ENCODE assay signal across 9 mouse cellular contexts in the genomic region with DNA sequence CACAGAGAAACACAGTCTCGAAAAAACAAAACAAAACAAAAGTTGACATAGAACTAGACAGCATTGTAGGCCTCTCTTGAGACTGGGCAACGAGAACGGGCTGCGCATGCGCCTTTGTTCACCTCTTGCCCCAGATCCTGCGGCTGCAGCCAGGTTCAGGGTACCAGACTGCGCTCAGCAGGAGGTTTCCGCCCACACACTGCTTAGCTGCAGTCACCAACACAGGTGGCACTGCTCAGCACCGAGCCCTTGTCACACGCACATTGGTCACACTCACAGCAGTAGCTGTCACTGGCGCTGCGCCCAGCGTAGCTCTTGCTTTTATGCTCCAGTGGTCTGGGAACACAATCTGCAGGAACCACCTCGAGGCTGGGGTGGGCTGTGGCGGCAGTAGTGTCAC. TPM values are rescaled to one million over a fixed set of nuclear protein-coding genes. Genes with fewer than 3 reads are reported as not detected.
A peak's percentile ranks its signal among the peaks of the same experiment; 100 is the strongest.
DNase-seq lines count a peak whose midpoint lies in the region; ATAC-seq lines count a peak whose summit lies in the region.
"Had no signal": no experiment of that assay in that cellular context is flagged by ENCODE, and none has a peak within 500 bp of the region (broad histone marks: within the 10 kb centered on the region; RNA-seq: fewer than 3 reads in every experiment).

No protein-coding gene starts in this region.

- no peak for DNase-seq in heart, adult 18-20 months
- DNase-seq in right cerebral cortex, postnatal 14 days, result peak; percentile 51
- DNase-seq in right cerebral cortex, adult 18-20 months, result no peak
- peak; percentile 54 for DNase-seq in kidney, adult 18-20 months
- DNase-seq in thymus, postnatal 10 days (ENCODE audit: low spot score in 2 of 2), result no peak

- H3K4me2 ChIP-seq in heart, embryonic 14.5 days (ENCODE audit: low read length), result 0 out of 2 replicates have a peak overlapping the region, but pooled peaks have one; percentile 6

- H3K27me3 ChIP-seq in heart, embryonic 14.5 days (ENCODE audit: control insufficient read depth, insufficient read depth, low read length), result no peaks in the 10 kb centered on the region

- H3K9me3 ChIP-seq in heart, embryonic 14.5 days (ENCODE audit: control insufficient read depth, low read length), result no peaks in the 10 kb centered on the region

- peak overlapping the region; percentile 53 for H3K9ac ChIP-seq in heart, embryonic 14.5 days (ENCODE audit: low read length)

- 0 out of 2 replicates have a peak, but pooled peaks have one; percentile 36 for ATAC-seq in heart, embryonic 14.5 days (ENCODE audit: insufficient number of reproducible peaks, insufficient read depth, low FRiP score, low read depth)
- ATAC-seq in megakaryocyte-erythroid progenitor cell, adult 5-6 weeks (replicated peaks; ENCODE audit: low FRiP score, low TSS enrichment, poor library complexity, severe bottlenecking), result no peak
- ATAC-seq in monocyte, adult 5-6 weeks (replicated peaks; ENCODE audit: insufficient number of reproducible peaks, low FRiP score, low TSS enrichment, poor library complexity, severe bottlenecking), result no peak

- H3K4me1 ChIP-seq in heart, embryonic 14.5 days (ENCODE audit: control insufficient read depth in 2 of 2, insufficient read depth in 2 of 2, low read length in 2 of 2), result peaks cover 11 to 22% of the 10 kb centered on the region in 2 experiments

- 48% methylated on average over 15 of the region's 15 CpGs for WGBS in heart, embryonic 14.5 days

- no peak overlapping the region for H3K4me3 ChIP-seq in heart, embryonic 14.5 days (ENCODE audit: control insufficient read depth in 1 of 2, insufficient read depth in 1 of 2, low read depth in 1 of 2, low read length in 2 of 2)

- peak overlapping the region; percentile 75 to 77 for H3K27ac ChIP-seq in heart, embryonic 14.5 days (replicated peaks in 1 of 2; ENCODE audit: control insufficient read depth in 1 of 2, insufficient read depth in 1 of 2, low read depth in 2 of 2, low read length in 2 of 2)

- H3K36me3 ChIP-seq in heart, embryonic 14.5 days (ENCODE audit: control insufficient read depth, insufficient read depth, low read length), result no peaks in the 10 kb centered on the region

RNA-seq across cellular contexts. Expression of gene Sdhaf1, which starts 3.4 kb away (rescaled TPM):
- polyA plus RNA-seq in heart, embryonic 14.5 days (2014; fragmentation: Nextera tagmentation; extraction: Ambion mirVana), result 17.9 and 18.7 TPM in 2 replicates
- total RNA-seq in heart, adult 18-20 months (2021), result 10 to 100 TPM; 13.3 to 13.5 TPM
- 7.3 and 9.2 TPM in 2 replicates for total RNA-seq in megakaryocyte-erythroid progenitor cell, adult 5-6 weeks (2014; fragmentation: Nextera tagmentation)
- total RNA-seq in megakaryocyte-erythroid progenitor cell, adult 5-6 weeks (2017), result 7.9 and 8.9 TPM in 2 replicates
- 11.3 to 13.7 TPM (median 11.5 TPM) in 3 replicates for total RNA-seq in monocyte, adult 5-6 weeks (2017)

RNA-seq across cellular contexts. Expression of gene E130208F15Rik, which starts 5.6 kb away (rescaled TPM):
- polyA plus RNA-seq in heart, embryonic 14.5 days (2014; fragmentation: Nextera tagmentation; extraction: Ambion mirVana), result not detected in 2 replicates
- 1 to 10 TPM in 1 of 2 experiments, under 1 TPM in 1; 0.45 to 1.1 TPM for total RNA-seq in heart, adult 18-20 months (2021)
- total RNA-seq in megakaryocyte-erythroid progenitor cell, adult 5-6 weeks (2014; fragmentation: Nextera tagmentation), result not detected in 2 replicates
- 3.4 TPM in 1 of 2 replicates, not detected in the other for total RNA-seq in megakaryocyte-erythroid progenitor cell, adult 5-6 weeks (2017)
- 2.2 to 10.7 TPM (median 8.0 TPM) in 3 replicates for total RNA-seq in monocyte, adult 5-6 weeks (2017)
- polyA plus RNA-seq: neural tube, embryonic 11.5 days had no signal

RNA-seq across cellular contexts. Expression of gene Syne4, which starts 12.5 kb away (rescaled TPM):
- polyA plus RNA-seq in heart, embryonic 14.5 days (2014; fragmentation: Nextera tagmentation; extraction: Ambion mirVana), result 8.1 and 13.0 TPM in 2 replicates
- 1 to 10 TPM in 1 of 2 experiments, under 1 TPM in 1; 0.72 to 2.0 TPM for total RNA-seq in heart, adult 18-20 months (2021)
- total RNA-seq in megakaryocyte-erythroid progenitor cell, adult 5-6 weeks (2014; fragmentation: Nextera tagmentation), result 2.9 TPM in 1 of 2 replicates, not detected in the other
- total RNA-seq in megakaryocyte-erythroid progenitor cell, adult 5-6 weeks (2017), result not detected in 2 replicates
- 3.0 TPM in 1 of 3 replicates, not detected in the others for total RNA-seq in monocyte, adult 5-6 weeks (2017)

RNA-seq across cellular contexts. Expression of gene Alkbh6, which starts 18.6 kb away (rescaled TPM):
- 68.9 and 70.6 TPM in 2 replicates for polyA plus RNA-seq in heart, embryonic 14.5 days (2014; fragmentation: Nextera tagmentation; extraction: Ambion mirVana)
- 10 to 100 TPM; 26.2 to 27.8 TPM for total RNA-seq in heart, adult 18-20 months (2021)
- 12.7 and 35.5 TPM in 2 replicates for total RNA-seq in megakaryocyte-erythroid progenitor cell, adult 5-6 weeks (2014; fragmentation: Nextera tagmentation)
- total RNA-seq in megakaryocyte-erythroid progenitor cell, adult 5-6 weeks (2017), result 26.5 and 28.8 TPM in 2 replicates
- 27.8 to 47.4 TPM (median 35.8 TPM) in 3 replicates for total RNA-seq in monocyte, adult 5-6 weeks (2017)

RNA-seq across cellular contexts. Expression of gene Lrfn3, which starts 35.4 kb away (rescaled TPM):
- 0.86 and 1.3 TPM in 2 replicates for polyA plus RNA-seq in heart, embryonic 14.5 days (2014; fragmentation: Nextera tagmentation; extraction: Ambion mirVana)
- 1 to 10 TPM; 1.4 to 1.8 TPM for total RNA-seq in heart, adult 18-20 months (2021)
- not detected in 2 replicates for total RNA-seq in megakaryocyte-erythroid progenitor cell, adult 5-6 weeks (2014; fragmentation: Nextera tagmentation)
- not detected in 2 replicates for total RNA-seq in megakaryocyte-erythroid progenitor cell, adult 5-6 weeks (2017)
- not detected in 3 replicates for total RNA-seq in monocyte, adult 5-6 weeks (2017)

Comparison
In these comparisons a context has a peak if more than half of its experiments do, and no peak if none do; other contexts are left out.
1. DNase-seq: peak in right cerebral cortex, postnatal 14 days (single experiment) and kidney, adult 18-20 months (single experiment); none in heart, adult 18-20 months (0 of 2), right cerebral cortex, adult 18-20 months (single experiment) and thymus, postnatal 10 days (0 of 2).